Mouse (Mus musculus) large intestine, adult 2 months (tissue): ENCODE data around the gene Fgd6. TPM values are rescaled to one million over a fixed set of nuclear protein-coding genes. Genes with fewer than 3 reads are reported as not detected.
A peak's percentile ranks its signal among the peaks of the same experiment; 100 is the strongest.

Source experiments
- DNase-seq: peaks from one replicate; pipeline ENCODE4 v3.0.0-alpha.2; 2012; ENCODE audit warnings: low read depth, low spot score
- WGBS: fragments of 180-500 bp; shearing (Covaris S2); methylation state at CpG from one replicate; pipeline ENCODE4 v1.1.7; 2018; 5-methylcytosine and 5-hydroxymethylcytosine counted together
- polyA plus RNA-seq: library from polyadenylated mRNA; depleted of rRNA; stranded (reverse); fragments of >200 nt; gene quantifications from 2 replicates; pipeline ENCODE4 v1.2.3, GENCODE M21; 2012

The Fgd6 gene
- polyA plus RNA-seq, 1 experiment, result 3.8 TPM

- 54% methylated on average over 7 of the region's 7 CpGs for WGBS
- no peak for DNase-seq
Observed at GRCm38 (mm10) chr10:94038366-94039260, 2.8 kb downstream of the Fgd6 start.

- 85% methylated on average over 10 of the region's 10 CpGs for WGBS
- no peak for DNase-seq
Observed at GRCm38 (mm10) chr10:94043908-94044307, 8.1 kb downstream of the Fgd6 start.

DNA sequence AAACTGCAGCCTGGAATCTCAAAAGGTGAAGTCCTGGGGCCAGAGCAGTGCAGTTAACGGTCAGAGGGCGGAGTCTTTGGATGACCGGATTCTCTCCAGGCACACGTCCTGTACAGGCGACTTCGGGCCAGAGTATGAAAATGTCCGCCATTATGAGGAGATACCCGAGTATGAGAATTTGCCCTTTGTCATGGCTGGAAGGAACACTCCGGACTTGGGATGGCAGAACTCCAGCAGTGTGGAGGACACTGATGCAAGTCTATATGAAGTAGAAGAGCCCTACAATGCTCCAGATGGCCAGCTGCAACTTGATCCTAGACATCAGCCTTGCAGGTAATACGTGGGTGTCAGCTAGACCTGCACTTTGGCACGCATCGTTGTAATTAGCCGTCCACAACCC is 9.5 kb downstream of the Fgd6 start:
- 94% methylated on average over 13 of the region's 13 CpGs for WGBS
- no peak for DNase-seq

DNA sequence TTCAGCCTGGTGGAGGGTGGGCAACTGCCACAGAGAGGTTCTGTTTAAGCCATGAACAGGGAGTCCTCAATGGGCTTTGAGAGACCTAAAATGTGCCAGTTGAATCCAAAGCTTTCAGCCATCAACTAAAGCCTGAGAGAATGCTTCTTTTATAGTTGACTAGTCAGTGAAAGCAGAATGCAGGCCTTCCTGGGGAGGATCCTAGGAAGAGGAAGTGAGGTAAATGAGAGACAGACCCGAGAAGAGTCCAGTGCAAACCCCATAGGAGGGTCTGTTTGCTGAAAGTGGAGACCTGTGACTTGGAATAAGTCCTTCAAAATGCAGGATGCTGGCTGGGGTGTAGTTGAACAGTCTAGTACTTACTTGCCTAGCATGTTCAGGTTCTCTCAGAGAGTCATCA is 11.2 kb downstream of the Fgd6 start:
- 56% methylated on average over 1 of the region's 1 CpGs for WGBS
- no peak for DNase-seq

DNA sequence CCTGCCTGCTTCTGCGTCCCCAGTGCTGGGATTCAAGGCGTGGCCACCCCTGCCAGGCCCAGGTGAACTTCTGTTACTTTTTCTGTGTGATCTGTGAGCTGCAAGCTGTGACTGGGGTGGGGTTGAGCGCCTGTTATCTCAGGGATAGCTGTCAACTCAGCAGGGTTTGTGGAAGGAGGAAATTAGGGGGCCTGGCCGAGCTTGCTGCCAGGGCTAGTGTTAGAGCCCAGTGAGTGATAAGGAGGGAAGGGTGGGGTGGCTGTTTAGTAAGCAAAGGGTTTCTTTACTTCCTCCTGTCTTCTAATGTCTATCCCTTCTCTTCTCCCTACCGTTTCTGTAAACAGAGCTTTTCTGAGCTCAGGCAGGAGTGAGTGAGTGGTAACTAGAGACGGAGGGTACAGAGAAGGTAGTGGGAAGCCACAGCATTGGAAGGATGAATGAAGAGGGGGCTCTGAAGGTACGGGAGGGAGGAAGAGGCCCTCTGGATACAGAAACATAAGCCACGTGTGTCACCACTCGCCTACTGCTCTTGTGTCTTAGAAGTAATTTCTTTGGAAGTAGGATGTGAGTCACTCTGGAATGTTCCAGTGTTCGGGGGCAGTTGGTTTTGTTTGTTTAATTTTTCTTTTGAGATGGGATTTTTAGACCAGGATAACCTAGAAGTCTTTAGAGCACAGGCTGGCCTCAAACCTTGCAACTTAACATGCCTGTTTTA is 12.2 kb downstream of the Fgd6 start:
- DNase-seq, result no peak
- WGBS, result 21% methylated on average over 10 of the region's 10 CpGs

DNA sequence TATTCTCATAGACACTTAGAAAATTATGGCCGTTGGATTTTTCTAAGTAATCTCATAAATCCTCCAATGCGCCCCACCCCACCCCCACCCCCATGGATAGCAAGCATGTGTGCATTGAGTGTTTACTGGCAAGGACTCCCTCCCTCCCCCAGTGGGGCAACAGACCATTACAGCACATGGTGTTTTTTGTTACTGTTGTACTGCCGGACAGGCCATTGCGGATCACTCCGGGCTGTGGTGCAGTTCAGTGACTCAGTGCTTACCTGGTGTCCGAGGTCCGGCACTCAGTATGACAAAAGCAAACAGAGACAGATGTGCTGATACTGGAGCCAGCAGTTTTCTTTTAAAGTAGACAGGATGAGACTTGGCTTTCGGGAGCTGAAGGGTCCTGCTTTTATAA is 13.3 kb downstream of the Fgd6 start:
- 40% methylated on average over 8 of the region's 8 CpGs for WGBS
- no peak for DNase-seq

- 97% methylated on average over 5 of the region's 5 CpGs for WGBS
- no peak for DNase-seq
Observed at GRCm38 (mm10) chr10:94050736-94051135, 14.9 kb downstream of the Fgd6 start.

DNA sequence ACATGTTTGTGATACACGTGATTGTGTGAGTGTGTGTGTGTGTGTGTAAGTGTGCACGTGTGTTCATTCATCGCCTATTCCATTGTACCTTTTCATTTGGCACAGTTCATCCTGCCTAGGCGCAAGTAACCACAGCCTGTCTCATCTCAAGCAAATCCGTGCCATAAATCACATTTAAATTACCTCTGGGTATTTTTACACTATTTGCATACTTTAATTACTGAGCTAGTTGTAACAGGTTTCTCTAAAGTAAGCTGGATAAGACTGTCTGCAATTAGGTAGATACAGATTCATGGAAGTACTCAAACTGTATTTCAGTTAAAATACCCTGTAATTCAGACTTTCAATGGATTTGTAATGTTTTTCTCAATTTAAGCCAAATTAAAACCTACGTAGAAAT is 20.7 kb downstream of the Fgd6 start:
- 82% methylated on average over 6 of the region's 6 CpGs for WGBS
- no peak for DNase-seq

DNA sequence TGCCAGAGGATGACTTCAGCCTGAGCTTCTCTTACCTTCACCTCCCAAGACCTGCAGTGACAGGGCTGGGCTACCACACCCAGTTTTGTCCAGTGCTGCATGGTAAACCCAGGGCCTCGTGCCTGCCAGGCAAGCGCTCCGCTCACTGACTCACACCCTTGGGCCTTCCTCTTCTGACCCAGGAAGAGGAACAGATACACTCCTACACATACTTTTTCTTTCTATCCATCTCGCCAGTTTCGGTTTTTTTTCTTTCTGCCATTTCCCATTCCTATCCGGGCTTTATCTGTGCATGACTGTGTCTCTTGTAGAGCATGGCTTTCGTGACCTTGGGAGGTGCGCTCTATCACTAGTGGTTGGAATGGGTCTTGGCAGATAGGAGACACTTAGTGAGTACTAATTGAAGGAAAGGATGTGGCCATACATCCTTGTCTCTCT is 23.8 kb downstream of the Fgd6 start:
- peak; percentile 77 for DNase-seq
- WGBS, result 39% methylated on average over 8 of the region's 8 CpGs

GRCm38 (mm10) chr10:94060190-94060589 is 24.4 kb downstream of the Fgd6 start:
- WGBS, result 14% methylated on average over 8 of the region's 8 CpGs
- DNase-seq, result no peak

DNA sequence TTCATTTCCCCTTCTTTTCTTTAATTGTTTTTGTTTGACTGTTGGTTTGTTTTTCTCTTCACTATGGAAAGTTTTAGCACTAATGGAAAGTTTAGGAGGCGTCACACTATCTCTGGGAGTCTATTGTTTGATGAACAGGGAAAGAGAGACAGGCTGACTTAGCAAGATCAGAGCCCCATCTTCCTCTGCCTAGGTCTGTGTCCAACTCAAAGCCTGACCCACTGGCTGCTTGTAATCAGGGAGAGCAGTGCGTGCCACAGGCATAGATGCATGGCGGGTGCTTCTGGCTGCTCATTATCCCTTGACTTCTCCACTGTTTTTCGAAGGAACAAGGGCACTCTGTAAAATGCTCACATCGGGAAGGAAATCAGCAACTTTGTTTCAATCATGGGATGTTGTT is 26.6 kb downstream of the Fgd6 start:
- no peak for DNase-seq
- WGBS, result 83% methylated on average over 5 of the region's 5 CpGs

DNA sequence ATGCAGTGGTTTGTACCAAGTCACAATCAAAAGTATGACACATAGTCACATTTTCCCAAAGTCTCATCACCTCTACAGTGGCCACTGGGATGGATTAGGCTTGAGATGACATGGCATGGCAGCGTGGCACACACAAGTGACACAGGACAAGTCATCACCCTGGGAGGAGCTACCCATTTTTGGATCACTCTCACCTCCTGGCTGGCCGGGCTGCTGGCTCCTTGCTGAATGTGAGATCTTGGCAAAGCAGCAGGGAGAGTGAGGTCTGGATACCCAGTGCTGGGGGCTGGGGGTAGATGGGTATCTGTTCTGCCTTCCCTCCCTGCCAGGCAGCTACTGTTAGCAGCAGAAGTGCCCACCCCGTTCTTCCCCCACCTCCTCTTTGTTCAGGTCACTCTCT is 31.1 kb downstream of the Fgd6 start:
- 76% methylated on average over 3 of the region's 3 CpGs for WGBS
- DNase-seq, result no peak

GRCm38 (mm10) chr10:94068701-94069100 is 32.9 kb downstream of the Fgd6 start:
- DNase-seq, result no peak
- WGBS, result 17% methylated on average over 5 of the region's 5 CpGs

GRCm38 (mm10) chr10:94071641-94072040 is 35.8 kb downstream of the Fgd6 start:
- WGBS, result 88% methylated on average over 7 of the region's 7 CpGs
- DNase-seq, result no peak

GRCm38 (mm10) chr10:94072261-94072915 is 36.6 kb downstream of the Fgd6 start:
- DNase-seq, result no peak
- 32% methylated on average over 10 of the region's 10 CpGs for WGBS

DNA sequence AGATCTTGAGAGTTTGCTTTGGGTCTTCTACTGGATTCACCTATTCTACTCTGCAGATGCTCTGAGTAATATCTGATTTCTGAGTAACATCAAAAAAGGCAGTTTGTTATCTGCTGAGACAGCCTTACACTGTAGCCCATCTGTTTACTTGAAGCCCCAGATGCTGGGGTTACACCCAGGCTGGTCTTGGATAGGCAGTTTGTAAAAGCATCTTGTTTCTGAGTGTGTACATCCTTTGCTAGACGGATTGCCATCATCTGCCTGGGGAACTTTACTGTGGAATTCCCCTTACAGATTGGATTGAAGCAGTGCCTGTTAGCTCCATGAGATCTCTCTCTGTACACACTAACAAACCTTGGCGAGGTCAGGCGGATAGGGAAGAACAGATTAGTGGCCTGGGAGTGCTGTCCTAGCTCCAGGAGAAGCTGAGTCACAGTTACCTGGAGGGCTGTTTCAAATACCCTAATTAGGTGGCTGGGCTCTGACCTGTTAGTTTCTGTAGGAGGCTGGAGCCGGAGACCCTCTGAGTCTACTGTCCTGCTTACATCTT is 37.2 kb downstream of the Fgd6 start:
- WGBS, result 46% methylated on average over 4 of the region's 4 CpGs
- no peak for DNase-seq

DNA sequence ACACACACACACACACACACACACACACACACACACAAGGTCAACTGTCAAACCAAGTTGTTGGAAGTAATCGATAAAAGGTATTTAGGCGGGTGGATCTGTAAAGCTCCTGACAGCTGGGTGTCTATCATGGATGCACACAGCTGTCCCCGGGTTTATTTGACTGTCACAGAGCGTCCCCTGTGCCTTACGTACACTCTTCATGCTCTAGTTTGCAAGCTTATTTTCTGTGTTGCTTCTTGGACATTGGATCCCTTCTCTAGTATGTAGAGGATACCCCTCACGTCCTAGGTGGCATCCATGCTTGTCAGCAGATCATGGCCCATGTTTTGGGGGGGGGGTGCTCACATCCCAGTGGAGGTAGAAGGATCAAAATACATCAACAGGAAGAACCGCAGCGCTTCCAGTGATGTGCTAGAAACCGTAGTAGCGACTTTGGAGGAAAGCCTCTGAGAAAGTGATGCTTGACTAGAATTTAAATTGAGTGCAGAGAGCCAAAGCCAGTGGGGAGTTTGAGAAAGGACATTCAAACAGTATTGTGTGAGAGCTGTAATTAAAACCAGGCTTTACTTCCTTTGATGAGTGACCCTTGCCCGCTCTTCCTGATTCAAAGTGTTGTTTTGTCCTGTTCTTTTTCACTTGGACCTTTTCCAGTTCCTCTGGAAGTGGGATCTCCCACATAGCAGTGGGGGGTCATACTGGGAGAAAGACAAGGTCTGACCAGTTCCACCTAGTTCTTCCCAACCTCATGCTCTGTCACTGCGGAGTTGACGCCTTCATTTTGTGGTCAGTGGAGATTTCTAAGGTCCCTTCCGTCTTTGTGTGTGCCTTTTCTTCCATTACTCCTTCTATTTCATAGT is 41.4 kb downstream of the Fgd6 start:
- DNase-seq, result no peak
- WGBS, result 89% methylated on average over 14 of the region's 14 CpGs

GRCm38 (mm10) chr10:94080740-94081139 is 44.9 kb downstream of the Fgd6 start:
- DNase-seq, result no peak
- 50% methylated on average over 3 of the region's 3 CpGs for WGBS

GRCm38 (mm10) chr10:94082040-94082734 is 46.4 kb downstream of the Fgd6 start:
- DNase-seq, result peak; percentile 77
- WGBS, result 19% methylated on average over 7 of the region's 7 CpGs
